Mouse (Mus musculus) neural tube, embryonic 15.5 days (tissue): Measurements from ENCODE around the gene Ccdc51. TPM values are rescaled to one million over a fixed set of nuclear protein-coding genes. Genes with fewer than 3 reads are reported as not detected.

Experiments used
- ATAC-seq: fragments of 200-750 bp; cut with Nextera tagmentation; 2 replicates; pipeline ENCODE4 v1.8.0; 2017; ENCODE audit warnings: mild to moderate bottlenecking, moderate TSS enrichment, moderate library complexity; ENCODE audit not compliant: low FRiP score
- H3K27ac ChIP-seq: fragments of 300-500 bp; sonication (generic); replicated peaks from 2 replicates; pipeline ENCODE4 v1.5.1; 2015; ENCODE audit warnings: mild to moderate bottlenecking, inconsistent platforms
- H3K27me3 ChIP-seq: fragments of 300-500 bp; sonication (generic); replicated peaks from 2 replicates; pipeline ENCODE4 v1.6.1; 2015; ENCODE audit warnings: inconsistent platforms
- H3K36me3 ChIP-seq: fragments of 300-500 bp; sonication (generic); 2 replicates; pipeline ENCODE4 v1.6.1; 2015; ENCODE audit warnings: inconsistent platforms
- H3K4me1 ChIP-seq: fragments of 300-500 bp; sonication (generic); 2 replicates; pipeline ENCODE4 v1.6.1; 2015; ENCODE audit warnings: inconsistent platforms
- H3K4me2 ChIP-seq: fragments of 300-500 bp; sonication (generic); 2 replicates; pipeline ENCODE4 v1.6.1; 2015; ENCODE audit warnings: inconsistent platforms, mild to moderate bottlenecking, moderate library complexity
- H3K4me3 ChIP-seq: fragments of 300-500 bp; sonication (generic); replicated peaks from 2 replicates; pipeline ENCODE4 v1.5.1; 2015; ENCODE audit warnings: mild to moderate bottlenecking, inconsistent platforms
- H3K9ac ChIP-seq: fragments of 300-500 bp; sonication (generic); replicated peaks from 2 replicates; pipeline ENCODE4 v1.6.1; 2015; ENCODE audit warnings: mild to moderate bottlenecking, inconsistent platforms
- H3K9me3 ChIP-seq: fragments of 300-500 bp; sonication (generic); replicated peaks from 2 replicates; pipeline ENCODE4 v1.6.1; 2016; ENCODE audit warnings: inconsistent platforms
- WGBS: fragments of 180-500 bp; shearing (Covaris S2); methylation state at CpG from one replicate; pipeline ENCODE4 v1.1.7; 2015; ENCODE audit warnings: mixed read lengths; 5-methylcytosine and 5-hydroxymethylcytosine counted together
- polyA plus RNA-seq: library from polyadenylated mRNA; unstranded; fragments of >200 nt; fragmentation: Nextera tagmentation; extraction: Ambion mirVana; gene quantifications from 2 replicates; pipeline ENCODE4 v1.2.1, GENCODE M21; 2015

Ccdc51 gene
- polyA plus RNA-seq, 1 experiment from 2014 or later, result 12.2 TPM

- H3K9me3 ChIP-seq, result no peaks in the 10 kb centered on the region
- 93% methylated on average over 13 of the region's 13 CpGs for WGBS
- H3K4me2 ChIP-seq, result no peak overlapping the region
- H3K36me3 ChIP-seq, result no peaks in the 10 kb centered on the region
- no peak for ATAC-seq
- no peak overlapping the region for H3K4me3 ChIP-seq
- H3K9ac ChIP-seq, result no peak overlapping the region
- H3K4me1 ChIP-seq, result peaks cover 13% of the 10 kb centered on the region
- H3K27me3 ChIP-seq, result no peaks in the 10 kb centered on the region
- no peak overlapping the region for H3K27ac ChIP-seq
These were observed 31.2 kb upstream of the Ccdc51 start for GRCm38 (mm10) chr9:109051011-109051501.

GRCm38 (mm10) chr9:109051651-109052489 is 30.4 kb upstream of the Ccdc51 start:
- WGBS, result 90% methylated on average over 10 of the region's 10 CpGs
- no peak for ATAC-seq

GRCm38 (mm10) chr9:109052490-109053260 is 29.6 kb upstream of the Ccdc51 start:
- 92% methylated on average over 9 of the region's 9 CpGs for WGBS
- Histone ChIP-seq H3K9ac (no peak overlapping the region), H3K27me3 (no peaks in the 10 kb centered on the region), H3K27ac (no peak overlapping the region), H3K4me2 (no peak overlapping the region), H3K4me3 (no peak overlapping the region), H3K9me3 (no peaks in the 10 kb centered on the region), H3K4me1 (peaks cover 15% of the 10 kb centered on the region), H3K36me3 (peaks cover 15% of the 10 kb centered on the region)
- ATAC-seq, result no peak

More at GRCm38 (mm10) chr9:109051651-109052489, 30.4 kb upstream of the Ccdc51 start:
- Histone ChIP-seq H3K4me2 (no peak overlapping the region), H3K27me3 (no peaks in the 10 kb centered on the region), H3K4me3 (no peak overlapping the region), H3K9ac (no peak overlapping the region), H3K9me3 (no peaks in the 10 kb centered on the region), H3K27ac (no peak overlapping the region), H3K36me3 (peaks cover 7% of the 10 kb centered on the region), H3K4me1 (peaks cover 15% of the 10 kb centered on the region)

GRCm38 (mm10) chr9:109053366-109053765 is 28.9 kb upstream of the Ccdc51 start:
- no peak for ATAC-seq
- H3K27me3 ChIP-seq, result no peaks in the 10 kb centered on the region
- 90% methylated on average over 3 of the region's 3 CpGs for WGBS

GRCm38 (mm10) chr9:109053851-109054250 is 28.4 kb upstream of the Ccdc51 start:
- no peak for ATAC-seq
- H3K27me3 ChIP-seq, result no peaks in the 10 kb centered on the region
- no peak overlapping the region for H3K4me2 ChIP-seq
- WGBS, result 82% methylated on average over 6 of the region's 6 CpGs
- H3K27ac ChIP-seq, result no peak overlapping the region
- H3K9me3 ChIP-seq, result no peaks in the 10 kb centered on the region
- peaks cover 23% of the 10 kb centered on the region for H3K4me1 ChIP-seq
- no peak overlapping the region for H3K4me3 ChIP-seq
- no peak overlapping the region for H3K9ac ChIP-seq
- peaks cover 24% of the 10 kb centered on the region for H3K36me3 ChIP-seq

More at GRCm38 (mm10) chr9:109053366-109053765, 28.9 kb upstream of the Ccdc51 start:
- Histone ChIP-seq H3K9ac (no peak overlapping the region), H3K36me3 (peaks cover 22% of the 10 kb centered on the region), H3K4me3 (no peak overlapping the region), H3K4me1 (peaks cover 19% of the 10 kb centered on the region), H3K27ac (no peak overlapping the region), H3K9me3 (no peaks in the 10 kb centered on the region), H3K4me2 (no peak overlapping the region)

- H3K9me3 ChIP-seq, result no peaks in the 10 kb centered on the region
- H3K9ac ChIP-seq, result peak overlapping the region; percentile 47
- H3K36me3 ChIP-seq, result peaks cover 24% of the 10 kb centered on the region
- peak overlapping the region; percentile 38 for H3K4me3 ChIP-seq
- WGBS, result 14% methylated on average over 7 of the region's 7 CpGs
- ATAC-seq, result peak; percentile 82
- peaks cover 31% of the 10 kb centered on the region for H3K4me1 ChIP-seq
- H3K27me3 ChIP-seq, result no peaks in the 10 kb centered on the region
- H3K27ac ChIP-seq, result peak overlapping the region; percentile 74
- peak overlapping the region; percentile 55 for H3K4me2 ChIP-seq
These were observed 27.6 kb upstream of the Ccdc51 start for GRCm38 (mm10) chr9:109054712-109055111.

GRCm38 (mm10) chr9:109055271-109056030 is 26.8 kb upstream of the Ccdc51 start:
- 90% methylated on average over 12 of the region's 12 CpGs for WGBS
- H3K9ac ChIP-seq, result peak overlapping the region; percentile 47

GRCm38 (mm10) chr9:109056081-109056690 is 26.1 kb upstream of the Ccdc51 start:
- Histone ChIP-seq H3K27ac (no peak overlapping the region), H3K9me3 (no peaks in the 10 kb centered on the region), H3K27me3 (no peaks in the 10 kb centered on the region), H3K4me3 (no peak overlapping the region), H3K9ac (no peak overlapping the region), H3K4me1 (peaks cover 33% of the 10 kb centered on the region), H3K4me2 (no peak overlapping the region), H3K36me3 (peaks cover 33% of the 10 kb centered on the region)
- 93% methylated on average over 17 of the region's 17 CpGs for WGBS
- ATAC-seq, result no peak

More at GRCm38 (mm10) chr9:109055271-109056030, 26.8 kb upstream of the Ccdc51 start:
- peak overlapping the region; percentile 38 for H3K4me3 ChIP-seq
- ATAC-seq, result no peak
- H3K27ac ChIP-seq, result peak overlapping the region; percentile 74
- peaks cover 27% of the 10 kb centered on the region for H3K36me3 ChIP-seq
- peaks cover 33% of the 10 kb centered on the region for H3K4me1 ChIP-seq
- peak overlapping the region; percentile 55 for H3K4me2 ChIP-seq
- no peaks in the 10 kb centered on the region for H3K27me3 ChIP-seq
- no peaks in the 10 kb centered on the region for H3K9me3 ChIP-seq

GRCm38 (mm10) chr9:109056916-109057315 is 25.4 kb upstream of the Ccdc51 start:
- Histone ChIP-seq H3K4me3 (no peak overlapping the region), H3K4me1 (peaks cover 33% of the 10 kb centered on the region), H3K9ac (no peak overlapping the region), H3K4me2 (no peak overlapping the region), H3K9me3 (no peaks in the 10 kb centered on the region), H3K36me3 (peaks cover 33% of the 10 kb centered on the region), H3K27me3 (no peaks in the 10 kb centered on the region), H3K27ac (no peak overlapping the region)
- WGBS, result 88% methylated on average over 4 of the region's 4 CpGs
- no peak for ATAC-seq

GRCm38 (mm10) chr9:109057543-109057942 is 24.8 kb upstream of the Ccdc51 start:
- no peaks in the 10 kb centered on the region for H3K9me3 ChIP-seq

More at GRCm38 (mm10) chr9:109057543-109057942, 24.8 kb upstream of the Ccdc51 start:
- ATAC-seq, result no peak
- whole genome bisulfite sequencing, result 95% methylated on average over 5 of the region's 5 CpGs
- Histone ChIP-seq H3K9ac (no peak overlapping the region; the same call in 1 of the 2 replicates), H3K4me3 (no peak overlapping the region), H3K4me1 (peaks cover 33% of the 10 kb centered on the region), H3K27me3 (no peaks in the 10 kb centered on the region), H3K27ac (no peak overlapping the region), H3K4me2 (no peak overlapping the region), H3K36me3 (peaks cover 39% of the 10 kb centered on the region)
